In the genomic region with DNA sequence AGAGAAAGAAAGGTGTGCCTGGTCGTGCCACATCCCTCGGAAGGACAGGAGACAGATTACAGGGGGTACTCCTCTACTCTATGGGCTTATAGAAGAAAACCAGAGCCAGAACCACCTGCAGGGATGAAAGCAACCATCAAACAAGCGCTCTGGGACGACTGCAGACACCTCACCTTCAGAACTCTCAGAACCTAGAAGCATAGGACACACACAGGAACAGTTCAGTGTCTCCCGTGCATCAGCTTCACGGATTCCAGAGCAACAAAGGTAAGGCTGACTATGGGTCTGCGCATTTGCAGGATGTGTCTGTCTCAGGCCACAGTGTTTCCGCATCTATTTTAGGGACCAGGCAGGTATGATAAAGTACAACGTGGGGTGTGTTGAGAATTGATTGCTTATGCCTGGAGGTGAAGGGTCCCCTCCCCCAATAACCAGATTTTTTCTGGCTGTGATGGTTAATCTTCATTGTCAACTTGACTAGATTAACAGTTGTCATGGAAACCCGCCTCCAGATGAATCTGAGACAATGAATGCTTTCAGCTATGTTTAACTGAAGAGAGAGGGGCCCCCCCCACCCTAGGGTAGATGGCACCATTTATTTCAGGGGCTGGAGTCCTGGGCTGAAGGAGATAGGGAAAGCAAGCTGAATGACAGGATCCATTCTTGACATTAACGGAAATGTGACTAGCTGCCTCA, we compare ENCODE assay signal across 14 mouse cellular contexts.
DNase-seq lines count a peak whose midpoint lies in the region.
"Had no signal": no experiment of that assay in that cellular context is flagged by ENCODE, and none has a peak within 500 bp of the region (broad histone marks: within the 10 kb centered on the region; RNA-seq: fewer than 3 reads in every experiment).

No protein-coding gene starts in this region.

- DNase-seq in heart, adult 11 months = peak; percentile 64
- no peak for DNase-seq in heart, adult 9 months (ENCODE audit: low spot score in 2 of 2)
- DNase-seq in layer of hippocampus, adult 9-11 months = peak; percentile 19
- no peak for DNase-seq in layer of hippocampus, postnatal 36 days
- peak; percentile 7 for DNase-seq in right cerebral cortex, adult 18-20 months
- DNase-seq in right cerebral cortex, postnatal 36 days (ENCODE audit: low spot score in 2 of 2) = no peak
- DNase-seq in telencephalon, adult 2 months (ENCODE audit: low read depth, low spot score) = peak; percentile 18
- DNase-seq: adrenal gland, adult 2 months; B cell, adult 2 months; cerebellum, adult 2 months; cerebellum, postnatal 25 days; embryo, embryonic 11 days; gastrocnemius, adult 2 months; kidney, postnatal 25 days had no signal

Comparison
In these comparisons a context has a peak if more than half of its experiments do, and no peak if none do; other contexts are left out.
1. DNase-seq: peak in heart, adult 11 months (single experiment), layer of hippocampus, adult 9-11 months (single experiment), right cerebral cortex, adult 18-20 months (single experiment) and telencephalon, adult 2 months (single experiment); none in heart, adult 9 months (0 of 2), layer of hippocampus, postnatal 36 days (0 of 2) and right cerebral cortex, postnatal 36 days (0 of 2).